Mouse (Mus musculus) erythroblast, embryonic 14.5 days (primary cell): ENCODE measurements around the gene Gtf3c6.

Experiments used
- GATA1 ChIP-seq: IDR thresholded peaks from 2 replicates; pipeline ENCODE4 v1.6.1; 2012; ENCODE audit warnings: low read length, inconsistent platforms, mixed read lengths
- TAL1 ChIP-seq: IDR thresholded peaks from 3 replicates; pipeline ENCODE4 v1.6.1; 2012; ENCODE audit warnings: low read length, inconsistent platforms, mixed read lengths

GRCm38 (mm10) chr10:40212443-40213169 is 45.3 kb downstream of the Gtf3c6 start:
- TF ChIP-seq TAL1 (no peak), GATA1 (no peak)
